ENCODE assay signal across 8 mouse cellular contexts in the genomic region with DNA sequence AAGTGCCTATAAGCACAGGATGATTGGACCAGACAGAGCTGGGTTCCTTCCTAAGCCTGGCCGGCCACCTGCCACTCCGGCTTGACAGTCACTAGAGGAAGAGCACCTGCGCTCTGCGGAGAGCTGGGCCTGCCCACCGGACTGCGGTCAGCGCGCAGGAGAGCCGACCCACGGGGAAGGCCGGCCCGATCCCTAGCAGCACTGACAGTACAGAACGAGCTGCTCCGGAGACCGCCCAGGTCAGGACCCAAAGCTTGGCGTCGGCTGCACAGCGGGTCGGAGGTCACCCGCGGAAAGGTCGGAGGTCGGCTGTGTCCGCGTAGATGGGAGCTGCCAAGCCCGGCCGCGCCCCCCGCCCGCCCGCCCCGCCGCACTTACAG. TPM values are rescaled to one million over a fixed set of nuclear protein-coding genes. Genes with fewer than 3 reads are reported as not detected.
DNase-seq lines count a peak whose midpoint lies in the region; ATAC-seq and TF ChIP-seq lines count a peak whose summit lies in the region.

No protein-coding gene starts in this region.

- TF ChIP-seq POLR2A in MEL (IDR thresholded peaks at IDR 0.05; ENCODE audit: control insufficient read depth in 1 of 2, insufficient read depth in 1 of 2, low read depth in 1 of 2, low read length in 2 of 2, poor library complexity in 1 of 2) = no peak
- TF ChIP-seq POLR2A in olfactory bulb, adult 2 months (IDR thresholded peaks at IDR 0.05; ENCODE audit: insufficient read depth, low read depth, low read length) = no peak

- TF ChIP-seq CTCF in MEL (IDR thresholded peaks at IDR 0.05 in 2 of 3, conservative IDR thresholded peaks at IDR 0.05 in 1 of 3; ENCODE audit: control insufficient read depth in 1 of 3, insufficient read depth in 1 of 3, low read depth in 2 of 3, low read length in 3 of 3, poor library complexity in 1 of 3, severe bottlenecking in 1 of 3) = no peak
- TF ChIP-seq CTCF in olfactory bulb, adult 2 months (IDR thresholded peaks at IDR 0.05; ENCODE audit: insufficient read depth, low read depth, low read length) = no peak

- H3K27ac ChIP-seq in MEL (ENCODE audit: control insufficient read depth, low read depth, low read length) = no peak overlapping the region
- peak overlapping the region; percentile 45; the same call in 1 of the 2 replicates for H3K27ac ChIP-seq in lung, embryonic 16.5 days (ENCODE audit: low read length)
- no peak overlapping the region for H3K27ac ChIP-seq in olfactory bulb, adult 2 months (ENCODE audit: insufficient read depth, low read depth, low read length)

- H3K4me2 ChIP-seq in lung, embryonic 16.5 days (ENCODE audit: low read depth, low read length) = peak overlapping the region; percentile 99

- DNase-seq in 3T3-L1 (ENCODE audit: low read depth, low spot score) (peak; percentile 18), MEL (ENCODE audit: low read depth, low spot score) (peak; percentile 29)
- peak; percentile 30 to 42 for DNase-seq in cerebellum, postnatal 4 days (ENCODE audit: low spot score in 2 of 2)
- peak; percentile 25 to 33 for DNase-seq in heart, adult 9 months (ENCODE audit: low spot score in 2 of 2)
- DNase-seq in kidney, adult 9 months = peak; percentile 53

- peaks cover 5 to 28% of the 10 kb centered on the region in 2 experiments for H3K4me1 ChIP-seq in MEL (ENCODE audit: control insufficient read depth in 1 of 2, insufficient read depth in 2 of 2, low read length in 2 of 2)
- peaks cover 13% of the 10 kb centered on the region for H3K4me1 ChIP-seq in lung, embryonic 16.5 days (replicated peaks; ENCODE audit: control insufficient read depth, insufficient read depth, low read length)
- peaks cover 5% of the 10 kb centered on the region for H3K4me1 ChIP-seq in olfactory bulb, adult 2 months (ENCODE audit: control insufficient read depth, insufficient read depth, low read length)

- H3K9ac ChIP-seq in MEL (ENCODE audit: control insufficient read depth, low read depth, low read length, poor library complexity, severe bottlenecking) = peak overlapping the region; percentile 77
- peak overlapping the region; percentile 85 for H3K9ac ChIP-seq in lung, embryonic 16.5 days (ENCODE audit: low read length)

- peaks cover 28% of the 10 kb centered on the region for H3K79me2 ChIP-seq in MEL (ENCODE audit: control insufficient read depth, insufficient read depth, low read length, poor library complexity)

- peaks cover 2 to 26% of the 10 kb centered on the region in 2 experiments; a peak in 2 of 4 replicates for H3K36me3 ChIP-seq in MEL (ENCODE audit: control insufficient read depth in 1 of 2, insufficient read depth in 2 of 2, low read length in 2 of 2)
- H3K36me3 ChIP-seq in lung, embryonic 16.5 days (ENCODE audit: control insufficient read depth, insufficient read depth, low read length) = no peaks in the 10 kb centered on the region

- no peak for TF ChIP-seq EP300 in MEL (IDR thresholded peaks at IDR 0.05; ENCODE audit: low read depth in 1 of 2, low read length in 2 of 2)

- peak; percentile 64 for ATAC-seq in lung, embryonic 16.5 days (ENCODE audit: low read depth)
- ATAC-seq in frontal cortex, adult (ENCODE audit: low TSS enrichment) = no peak

- no peaks in the 10 kb centered on the region for H3K9me3 ChIP-seq in MEL (replicated peaks; ENCODE audit: insufficient read depth, low read length)
- no peaks in the 10 kb centered on the region for H3K9me3 ChIP-seq in lung, embryonic 16.5 days (ENCODE audit: control insufficient read depth, low read length)

- WGBS in lung, embryonic 16.5 days = under 1% methylated on average over 25 of the region's 33 CpGs
- under 1% methylated on average over 33 of the region's 33 CpGs for WGBS in olfactory bulb, adult 2 months

- no peak for TF ChIP-seq RAD21 in MEL (IDR thresholded peaks at IDR 0.05; ENCODE audit: low read depth, low read length)

- H3K27me3 ChIP-seq in MEL (ENCODE audit: control insufficient read depth in 1 of 2, insufficient read depth in 2 of 2, low read length in 2 of 2) = no peaks in the 10 kb centered on the region
- no peaks in the 10 kb centered on the region for H3K27me3 ChIP-seq in lung, embryonic 16.5 days (ENCODE audit: control insufficient read depth, insufficient read depth, low read depth, low read length)

- H3K4me3 ChIP-seq in MEL (ENCODE audit: control insufficient read depth in 1 of 2, insufficient read depth in 1 of 2, low read depth in 2 of 2, low read length in 2 of 2) = peak overlapping the region; percentile 78 to 90
- H3K4me3 ChIP-seq in lung, embryonic 16.5 days (ENCODE audit: low read length) = peak overlapping the region; percentile 88
- peak overlapping the region; percentile 82 for H3K4me3 ChIP-seq in olfactory bulb, adult 2 months (ENCODE audit: insufficient read depth, low read depth, low read length)

TF ChIP-seq in MEL, 35 proteins besides CTCF, POLR2A, EP300 and RAD21:
- TF ChIP-seq NELFE (IDR thresholded peaks at IDR 0.05; ENCODE audit: low read depth, low read length) = no peak
- TF ChIP-seq HCFC1 (IDR thresholded peaks at IDR 0.05; ENCODE audit: low read depth, low read length) = no peak; the same call in 1 of the 2 replicates
- no peak for TF ChIP-seq SMC3 (IDR thresholded peaks at IDR 0.05; ENCODE audit: low read depth, low read length)
- TF ChIP-seq ELF1 (IDR thresholded peaks at IDR 0.05; ENCODE audit: low read depth, low read length) = no peak
- no peak for TF ChIP-seq MAFK (IDR thresholded peaks at IDR 0.05; ENCODE audit: borderline replicate concordance, low read depth, low read length)
TF ChIP-seq in MEL: peak in this region for 0.

RNA-seq across cellular contexts. Expression of gene Trappc10, which starts 0.4 kb away (rescaled TPM):
- 26.0 and 26.1 TPM in 2 replicates for total RNA-seq in MEL (2012; rRNA removed)
- polyA plus RNA-seq in MEL (2012; ENCODE audit: insufficient read depth in 1 of 2, insufficient read length in 2 of 2, low read depth in 1 of 2, low replicate concordance in 2 of 2, missing spikeins in 1 of 2) = 10 to 100 TPM in 1 of 2 experiments, not detected in 1; 35.5 TPM
- 5.0 and 7.9 TPM in 2 replicates for polyA plus RNA-seq in lung, embryonic 16.5 days (2015; fragmentation: Nextera tagmentation; extraction: Ambion mirVana)
- polyA plus RNA-seq in olfactory bulb, adult 2 months (2012; ENCODE audit: insufficient read depth, insufficient read length, low replicate concordance, missing spikeins) = 121 TPM in 1 of 2 replicates, not detected in the other

RNA-seq across cellular contexts. Expression of gene Pwp2, which starts 59.1 kb away (rescaled TPM):
- 73.8 and 91.5 TPM in 2 replicates for total RNA-seq in MEL (2012; rRNA removed)
- 10 to 100 TPM; 49.6 to 62.4 TPM for polyA plus RNA-seq in MEL (2012; ENCODE audit: insufficient read depth in 1 of 2, insufficient read length in 2 of 2, low read depth in 1 of 2, low replicate concordance in 2 of 2, missing spikeins in 1 of 2)
- 16.5 and 17.0 TPM in 2 replicates for polyA plus RNA-seq in lung, embryonic 16.5 days (2015; fragmentation: Nextera tagmentation; extraction: Ambion mirVana)
- not detected in 2 replicates for polyA plus RNA-seq in olfactory bulb, adult 2 months (2012; ENCODE audit: insufficient read depth, insufficient read length, low replicate concordance, missing spikeins)
